Mouse (Mus musculus): ENCODE measurements around the gene Ptprd. TPM values are rescaled to one million over a fixed set of nuclear protein-coding genes. Genes with fewer than 3 reads are reported as not detected.

Ptprd gene
- polyA plus RNA-seq, 1 experiment from 2014 or later = 46.2 TPM

DNA sequence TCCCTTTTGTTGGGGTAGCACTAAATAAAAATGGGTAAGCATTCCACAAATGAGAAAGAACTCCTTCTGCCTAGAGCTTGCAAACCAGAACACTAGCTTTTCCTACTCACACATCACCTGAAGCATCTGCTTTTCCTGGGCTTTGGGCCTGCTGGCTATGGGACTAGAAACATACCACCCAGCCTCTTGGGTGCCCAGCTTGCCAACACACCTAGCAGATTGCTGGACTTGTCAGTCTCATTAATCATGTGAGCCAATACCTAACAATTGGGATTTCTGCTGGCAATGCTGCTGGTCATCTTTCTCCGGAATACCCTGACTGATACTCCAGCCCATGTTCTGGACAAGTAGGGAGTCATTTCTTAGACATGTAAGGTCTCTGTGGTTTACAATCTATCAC, 1973.9 kb downstream of the Ptprd start:
- Histone ChIP-seq H3K27me3 (replicated peaks; ENCODE audit: control insufficient read depth, insufficient read depth, low read length) (no peaks in the 10 kb centered on the region), H3K27ac (replicated peaks; ENCODE audit: low read depth, low read length) (no peak overlapping the region), H3K36me3 (ENCODE audit: control insufficient read depth, insufficient read depth, low read length) (no peaks in the 10 kb centered on the region), H3K9ac (ENCODE audit: low read depth, low read length) (no peak overlapping the region), H3K4me1 (ENCODE audit: control insufficient read depth, insufficient read depth, low read length) (no peaks in the 10 kb centered on the region), H3K9me3 (ENCODE audit: control insufficient read depth, low read length) (no peaks in the 10 kb centered on the region), H3K4me3 (ENCODE audit: low read depth, low read length) (no peak overlapping the region), H3K4me2 (ENCODE audit: low read depth, low read length) (no peak overlapping the region)
- no peak for ATAC-seq (ENCODE audit: low read depth)
- 95% methylated on average over 1 of the region's 1 CpGs for WGBS
- DNase-seq (ENCODE audit: low spot score) = no peak

DNA sequence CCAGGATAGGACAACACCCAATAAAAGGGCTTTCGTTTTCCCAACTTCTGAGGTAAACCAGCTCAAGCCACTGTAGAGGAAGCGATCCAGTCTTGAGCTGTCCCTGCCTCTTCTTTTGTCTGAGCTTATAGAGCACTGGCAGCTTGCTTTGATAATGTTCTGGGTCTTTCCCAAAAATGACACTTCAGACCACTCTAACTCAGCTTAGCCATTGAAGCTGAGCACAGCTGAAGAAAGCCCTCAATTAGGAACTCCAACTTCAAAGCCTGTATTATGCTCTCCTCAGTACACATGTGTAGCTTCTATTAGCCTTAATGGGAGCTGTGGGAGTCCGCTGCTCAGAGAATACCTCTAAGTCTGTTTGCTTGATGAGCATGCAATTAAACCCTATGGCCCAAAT, 1988.0 kb downstream of the Ptprd start:
- Histone ChIP-seq H3K9me3 (ENCODE audit: control insufficient read depth, low read length) (no peaks in the 10 kb centered on the region), H3K9ac (ENCODE audit: low read depth, low read length) (no peak overlapping the region), H3K27me3 (replicated peaks; ENCODE audit: control insufficient read depth, insufficient read depth, low read length) (no peaks in the 10 kb centered on the region), H3K4me1 (ENCODE audit: control insufficient read depth, insufficient read depth, low read length) (no peaks in the 10 kb centered on the region), H3K4me3 (ENCODE audit: low read depth, low read length) (no peak overlapping the region), H3K27ac (replicated peaks; ENCODE audit: low read depth, low read length) (no peak overlapping the region), H3K4me2 (ENCODE audit: low read depth, low read length) (no peak overlapping the region), H3K36me3 (ENCODE audit: control insufficient read depth, insufficient read depth, low read length) (no peaks in the 10 kb centered on the region)
- WGBS = 78% methylated on average over 3 of the region's 3 CpGs
- DNase-seq (ENCODE audit: low spot score) (peak; percentile 18), ATAC-seq (ENCODE audit: low read depth) (peak; percentile 41; the same call in 1 of the 2 replicates)

DNA sequence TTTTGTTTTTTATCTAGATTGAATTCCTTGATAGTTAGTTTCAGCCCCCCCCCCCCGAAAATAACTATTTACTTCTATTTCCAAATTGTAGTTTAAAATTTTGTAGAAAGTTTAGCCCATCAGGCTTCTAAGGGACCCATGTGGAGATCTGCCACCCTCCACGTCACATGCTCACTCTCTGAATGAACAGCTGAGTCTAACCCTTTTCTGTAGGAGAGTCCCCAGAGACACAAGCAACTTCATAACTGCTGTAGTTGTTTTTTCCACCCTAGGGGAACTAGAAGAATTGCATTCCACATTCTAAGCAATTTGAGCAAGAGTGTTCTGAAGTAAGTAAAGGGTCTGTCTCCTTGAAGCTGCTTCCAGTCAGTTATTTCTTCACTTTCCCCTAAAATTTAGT, 1989.2 kb downstream of the Ptprd start:
- H3K4me3 ChIP-seq (ENCODE audit: low read depth, low read length) = no peak overlapping the region
- no peaks in the 10 kb centered on the region for H3K36me3 ChIP-seq (ENCODE audit: control insufficient read depth, insufficient read depth, low read length)
- H3K27me3 ChIP-seq (replicated peaks; ENCODE audit: control insufficient read depth, insufficient read depth, low read length) = no peaks in the 10 kb centered on the region
- peak; percentile 60 for DNase-seq (ENCODE audit: low spot score)
- ATAC-seq (ENCODE audit: low read depth) = no peak; the same call in 1 of the 2 replicates
- no peaks in the 10 kb centered on the region for H3K9me3 ChIP-seq (ENCODE audit: control insufficient read depth, low read length)
- WGBS = 42% methylated on average over 2 of the region's 2 CpGs
- no peaks in the 10 kb centered on the region for H3K4me1 ChIP-seq (ENCODE audit: control insufficient read depth, insufficient read depth, low read length)
- H3K27ac ChIP-seq (replicated peaks; ENCODE audit: low read depth, low read length) = no peak overlapping the region
- no peak overlapping the region for H3K9ac ChIP-seq (ENCODE audit: low read depth, low read length)
- H3K4me2 ChIP-seq (ENCODE audit: low read depth, low read length) = no peak overlapping the region

DNA sequence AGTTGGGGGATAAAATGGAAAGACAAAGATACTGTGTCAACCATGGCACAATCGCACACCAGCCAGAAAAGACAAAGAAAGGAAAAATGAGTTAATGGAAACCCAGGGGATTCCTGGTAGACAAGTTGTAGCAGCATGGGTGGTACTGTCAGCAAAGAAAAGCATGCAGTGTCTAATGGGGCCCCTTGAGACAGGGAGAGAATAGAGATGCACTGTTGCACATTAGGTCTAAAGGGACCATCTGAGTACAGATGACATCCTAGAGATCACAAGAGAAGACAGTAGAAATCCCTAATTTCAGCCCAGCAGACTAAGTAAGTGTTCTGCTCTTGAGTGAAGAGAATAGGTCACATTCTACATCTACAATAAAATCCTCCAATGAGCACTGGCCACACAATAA, 1993.7 kb downstream of the Ptprd start:
- peak; percentile 30 for DNase-seq (ENCODE audit: low spot score)
- WGBS = 77% methylated on average over 1 of the region's 1 CpGs
- Histone ChIP-seq H3K4me3 (ENCODE audit: low read depth, low read length) (no peak overlapping the region), H3K9ac (ENCODE audit: low read depth, low read length) (no peak overlapping the region), H3K4me2 (ENCODE audit: low read depth, low read length) (no peak overlapping the region), H3K27me3 (replicated peaks; ENCODE audit: control insufficient read depth, insufficient read depth, low read length) (no peaks in the 10 kb centered on the region), H3K36me3 (ENCODE audit: control insufficient read depth, insufficient read depth, low read length) (no peaks in the 10 kb centered on the region), H3K27ac (replicated peaks; ENCODE audit: low read depth, low read length) (no peak overlapping the region), H3K9me3 (ENCODE audit: control insufficient read depth, low read length) (no peaks in the 10 kb centered on the region), H3K4me1 (ENCODE audit: control insufficient read depth, insufficient read depth, low read length) (no peaks in the 10 kb centered on the region)
- ATAC-seq (ENCODE audit: low read depth) = peak; percentile 82; the same call in 1 of the 2 replicates

DNA sequence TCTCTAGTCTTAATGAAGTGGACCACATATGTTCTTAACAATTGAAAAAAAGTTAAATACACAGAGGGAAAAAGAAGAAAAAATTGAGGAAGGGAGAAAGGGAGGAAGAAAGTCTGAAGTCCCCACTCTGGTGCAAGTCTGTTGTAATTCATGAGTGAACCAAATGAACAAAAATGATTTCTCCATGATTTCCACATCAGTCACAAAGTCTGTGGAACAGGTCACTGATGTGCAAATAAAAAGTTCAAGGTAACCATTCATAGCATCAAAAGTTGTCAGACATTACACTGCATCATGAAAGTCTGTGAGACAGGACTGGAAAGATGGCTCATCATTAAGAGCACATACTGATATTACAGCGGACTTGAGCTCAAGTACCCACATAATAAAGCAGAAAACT, 1996.6 kb downstream of the Ptprd start:
- Histone ChIP-seq H3K4me2 (ENCODE audit: low read depth, low read length) (no peak overlapping the region), H3K27ac (replicated peaks; ENCODE audit: low read depth, low read length) (no peak overlapping the region), H3K4me1 (ENCODE audit: control insufficient read depth, insufficient read depth, low read length) (no peaks in the 10 kb centered on the region), H3K4me3 (ENCODE audit: low read depth, low read length) (no peak overlapping the region), H3K9me3 (ENCODE audit: control insufficient read depth, low read length) (no peaks in the 10 kb centered on the region), H3K27me3 (replicated peaks; ENCODE audit: control insufficient read depth, insufficient read depth, low read length) (no peaks in the 10 kb centered on the region), H3K36me3 (ENCODE audit: control insufficient read depth, insufficient read depth, low read length) (no peaks in the 10 kb centered on the region), H3K9ac (ENCODE audit: low read depth, low read length) (no peak overlapping the region)
- 94% methylated on average over 1 of the region's 1 CpGs for WGBS
- ATAC-seq (ENCODE audit: low read depth) = no peak
- no peak for DNase-seq (ENCODE audit: low spot score)

DNA sequence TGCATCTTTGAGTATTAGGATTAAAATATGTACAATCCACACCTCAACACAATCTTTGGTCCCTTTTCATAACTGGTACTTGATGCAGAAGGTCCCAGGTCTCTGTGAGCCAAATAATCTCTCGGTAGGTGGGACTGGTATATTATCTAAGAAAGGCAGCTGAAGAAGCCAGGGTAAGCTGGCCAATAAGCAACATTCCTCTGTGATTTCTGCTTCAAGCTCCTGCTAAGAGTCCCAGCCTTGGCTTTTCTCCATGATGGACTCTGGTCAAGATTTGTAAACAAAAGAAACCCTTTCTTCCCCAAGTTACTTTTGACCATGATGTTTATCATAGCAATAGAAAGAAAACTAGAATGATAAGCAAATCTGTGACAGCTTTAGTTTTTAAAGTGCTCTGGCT, 2012.4 kb downstream of the Ptprd start:
- no peaks in the 10 kb centered on the region for H3K9me3 ChIP-seq (ENCODE audit: control insufficient read depth, low read length)
- no peak overlapping the region for H3K27ac ChIP-seq (replicated peaks; ENCODE audit: low read depth, low read length)
- no peaks in the 10 kb centered on the region for H3K27me3 ChIP-seq (replicated peaks; ENCODE audit: control insufficient read depth, insufficient read depth, low read length)
- no peaks in the 10 kb centered on the region for H3K36me3 ChIP-seq (ENCODE audit: control insufficient read depth, insufficient read depth, low read length)
- DNase-seq (ENCODE audit: low spot score) = no peak
- no peak overlapping the region for H3K9ac ChIP-seq (ENCODE audit: low read depth, low read length)
- ATAC-seq (ENCODE audit: low read depth) = no peak
- H3K4me3 ChIP-seq (ENCODE audit: low read depth, low read length) = no peak overlapping the region
- no peaks in the 10 kb centered on the region for H3K4me1 ChIP-seq (ENCODE audit: control insufficient read depth, insufficient read depth, low read length)
- 75% methylated on average over 1 of the region's 1 CpGs for WGBS
- H3K4me2 ChIP-seq (ENCODE audit: low read depth, low read length) = no peak overlapping the region

DNA sequence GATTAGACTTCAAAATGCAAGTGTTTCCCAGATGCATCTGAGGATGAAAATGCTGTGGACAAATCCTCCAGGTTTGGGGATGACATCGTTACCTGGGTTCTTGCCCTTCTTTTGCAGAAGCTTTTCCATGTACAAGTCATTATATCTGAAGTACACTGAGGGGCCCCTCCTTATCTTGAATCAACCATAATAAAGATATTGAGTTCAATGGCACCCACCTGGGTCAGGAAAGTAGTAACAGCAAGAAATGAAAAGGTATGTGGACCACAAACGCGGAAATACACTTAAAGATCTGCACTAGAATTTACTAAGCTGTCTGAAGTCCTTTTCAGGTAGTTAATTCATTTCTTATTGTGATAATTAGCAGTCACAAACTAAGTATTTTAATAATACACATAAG, 2017.0 kb downstream of the Ptprd start:
- H3K4me3 ChIP-seq (ENCODE audit: low read depth, low read length) = no peak overlapping the region
- H3K9me3 ChIP-seq (ENCODE audit: control insufficient read depth, low read length) = no peaks in the 10 kb centered on the region
- H3K4me2 ChIP-seq (ENCODE audit: low read depth, low read length) = no peak overlapping the region
- no peak for ATAC-seq (ENCODE audit: low read depth)
- no peaks in the 10 kb centered on the region for H3K4me1 ChIP-seq (ENCODE audit: control insufficient read depth, insufficient read depth, low read length)
- no peaks in the 10 kb centered on the region for H3K27me3 ChIP-seq (replicated peaks; ENCODE audit: control insufficient read depth, insufficient read depth, low read length)
- H3K9ac ChIP-seq (ENCODE audit: low read depth, low read length) = no peak overlapping the region
- H3K36me3 ChIP-seq (ENCODE audit: control insufficient read depth, insufficient read depth, low read length) = no peaks in the 10 kb centered on the region
- 93% methylated on average over 3 of the region's 3 CpGs for WGBS
- no peak overlapping the region for H3K27ac ChIP-seq (replicated peaks; ENCODE audit: low read depth, low read length)
- DNase-seq (ENCODE audit: low spot score) = no peak

DNA sequence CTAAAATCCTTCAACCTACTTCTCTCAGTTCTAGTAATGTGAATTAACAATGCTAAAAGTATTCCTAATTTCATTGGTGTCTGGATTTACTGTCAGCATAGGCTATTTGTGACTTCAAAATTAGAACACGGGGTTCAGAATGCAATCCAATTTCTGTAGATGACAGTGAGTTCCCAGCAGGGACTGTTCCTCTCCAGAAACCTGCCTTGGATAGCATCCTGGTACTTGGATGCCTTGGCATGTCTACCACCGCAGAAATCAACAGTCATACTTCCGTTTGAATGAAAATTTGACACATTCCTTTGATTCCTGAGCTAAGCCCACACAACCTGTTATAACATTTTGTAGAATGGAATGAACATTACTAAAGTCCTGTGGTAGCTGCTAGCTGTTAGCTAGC, 2018.3 kb downstream of the Ptprd start:
- Histone ChIP-seq H3K36me3 (ENCODE audit: control insufficient read depth, insufficient read depth, low read length) (no peaks in the 10 kb centered on the region), H3K4me1 (ENCODE audit: control insufficient read depth, insufficient read depth, low read length) (no peaks in the 10 kb centered on the region), H3K9me3 (ENCODE audit: control insufficient read depth, low read length) (no peaks in the 10 kb centered on the region), H3K4me3 (ENCODE audit: low read depth, low read length) (no peak overlapping the region), H3K4me2 (ENCODE audit: low read depth, low read length) (no peak overlapping the region), H3K9ac (ENCODE audit: low read depth, low read length) (no peak overlapping the region), H3K27ac (replicated peaks; ENCODE audit: low read depth, low read length) (no peak overlapping the region), H3K27me3 (replicated peaks; ENCODE audit: control insufficient read depth, insufficient read depth, low read length) (no peaks in the 10 kb centered on the region)
- 74% methylated on average over 3 of the region's 3 CpGs for WGBS
- ATAC-seq (ENCODE audit: low read depth) = no peak
- DNase-seq (ENCODE audit: low spot score) = no peak

DNA sequence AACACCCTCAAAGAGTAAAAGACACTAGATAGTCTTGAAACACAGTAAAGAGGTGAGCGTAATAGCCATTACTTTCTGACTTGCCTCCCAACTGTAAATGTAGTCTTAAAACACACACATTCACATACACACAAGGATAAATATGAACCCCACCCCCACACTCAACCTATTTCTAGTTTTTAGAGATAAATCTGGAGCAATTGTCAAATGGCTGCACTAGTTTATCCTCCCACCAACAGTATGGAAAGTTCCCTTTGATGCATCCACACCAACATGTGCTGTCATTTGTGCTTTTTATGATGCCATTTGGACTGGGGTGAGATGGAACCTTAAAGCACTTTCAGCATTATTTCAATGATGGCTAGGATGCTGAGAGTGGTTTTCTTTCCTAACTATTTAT, 2019.7 kb downstream of the Ptprd start:
- Histone ChIP-seq H3K27me3 (replicated peaks; ENCODE audit: control insufficient read depth, insufficient read depth, low read length) (no peaks in the 10 kb centered on the region), H3K9ac (ENCODE audit: low read depth, low read length) (no peak overlapping the region), H3K36me3 (ENCODE audit: control insufficient read depth, insufficient read depth, low read length) (no peaks in the 10 kb centered on the region), H3K4me2 (ENCODE audit: low read depth, low read length) (no peak overlapping the region), H3K4me3 (ENCODE audit: low read depth, low read length) (no peak overlapping the region), H3K9me3 (ENCODE audit: control insufficient read depth, low read length) (no peaks in the 10 kb centered on the region), H3K27ac (replicated peaks; ENCODE audit: low read depth, low read length) (no peak overlapping the region), H3K4me1 (ENCODE audit: control insufficient read depth, insufficient read depth, low read length) (no peaks in the 10 kb centered on the region)
- 97% methylated on average over 1 of the region's 1 CpGs for WGBS
- DNase-seq (ENCODE audit: low spot score) (no peak), ATAC-seq (ENCODE audit: low read depth) (no peak)

Data from embryonic facial prominence, embryonic 14.5 days (tissue).